Mouse (Mus musculus): ENCODE data around the gene Aldoc.

Gene Aldoc

DNA sequence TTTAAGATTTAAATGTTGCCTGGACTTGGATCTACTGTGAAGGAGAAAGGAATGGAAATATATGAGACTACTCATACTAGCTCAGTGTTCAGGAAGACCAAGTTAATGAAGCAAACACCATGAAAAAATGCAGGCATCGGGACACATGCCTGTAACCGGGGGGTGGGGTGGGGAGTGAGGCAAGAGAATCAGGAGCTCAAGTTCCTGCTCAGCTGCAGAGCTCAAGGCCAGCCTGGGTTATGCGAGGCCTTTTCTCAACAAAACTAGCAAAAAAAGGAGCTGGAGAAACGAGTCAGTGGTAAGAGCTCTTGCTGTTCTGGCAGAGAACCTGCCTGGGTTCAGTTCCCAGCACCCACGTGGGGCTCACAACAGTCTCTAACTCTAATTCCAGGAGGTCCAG, 11.2 kb downstream of the Aldoc start:
- no peak for DNase-seq

DNA sequence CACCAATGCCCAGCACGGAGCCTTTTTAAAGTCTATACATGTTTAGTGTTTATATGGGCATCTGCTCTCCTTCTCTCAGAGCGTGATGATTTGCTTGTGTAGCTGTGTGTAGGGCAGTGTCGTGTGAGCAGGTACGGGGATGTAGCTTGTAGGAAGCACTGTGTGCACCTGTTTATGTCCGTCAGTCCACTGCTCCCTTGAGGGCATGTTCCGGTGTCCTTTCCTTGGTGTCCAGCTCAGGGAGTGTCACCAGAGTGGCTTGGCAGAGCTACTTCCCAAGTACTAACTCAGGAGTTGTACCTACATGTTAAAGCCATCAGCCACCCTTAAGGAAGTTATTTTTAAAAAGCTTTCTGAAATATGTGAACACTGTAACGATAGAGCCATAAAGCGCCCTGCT, 14.3 kb downstream of the Aldoc start:
- no peak for DNase-seq

- no peak for DNase-seq
These were observed 18.9 kb downstream of the Aldoc start for GRCm38 (mm10) chr11:78341702-78342101.

DNA sequence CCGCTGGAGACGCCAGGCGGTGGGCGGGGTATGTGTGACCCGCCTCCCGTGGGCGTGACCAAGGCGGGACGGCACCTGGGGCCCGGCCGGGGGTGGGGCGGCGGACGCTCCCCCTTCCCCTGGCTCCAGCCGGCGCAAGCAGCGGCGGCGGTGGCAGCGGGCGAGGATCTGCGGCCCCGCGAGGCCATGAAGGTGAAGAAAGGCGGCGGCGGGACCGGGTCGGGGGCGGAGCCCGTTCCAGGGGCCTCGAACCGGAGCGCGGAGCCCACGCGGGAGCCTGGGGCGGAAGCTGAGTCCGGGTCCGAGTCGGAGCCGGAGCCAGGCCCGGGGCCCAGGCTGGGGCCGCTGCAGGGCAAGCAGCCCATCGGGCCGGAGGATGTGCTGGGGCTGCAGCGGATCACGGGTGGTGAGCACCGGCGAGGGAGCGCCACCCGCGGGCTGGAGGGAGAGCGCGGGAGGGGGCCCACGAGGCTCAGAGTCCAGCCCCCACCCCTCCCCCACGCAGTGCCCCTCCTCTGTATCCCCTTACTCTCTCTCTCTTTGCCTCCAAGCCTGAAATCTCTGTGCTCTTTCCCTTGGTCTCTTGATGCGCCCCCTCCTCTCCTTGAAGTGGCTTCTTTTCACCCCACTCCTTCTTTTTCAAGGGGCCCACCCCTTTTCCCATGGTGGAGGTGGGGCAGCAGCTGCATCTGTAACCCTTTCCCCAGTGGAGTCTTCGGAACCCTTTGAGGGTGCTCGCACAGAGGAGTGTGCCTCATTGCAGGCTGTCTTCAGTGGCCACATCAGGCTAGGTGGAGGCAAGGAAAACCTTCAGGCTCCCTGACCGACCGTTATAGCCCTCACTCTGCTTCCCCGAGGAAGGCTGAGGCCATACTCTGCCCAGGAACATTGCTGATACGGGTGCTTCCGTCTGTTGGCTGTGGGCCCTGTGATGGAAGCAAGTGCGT, 20.9 kb downstream of the Aldoc start, which contains the start of gene Unc119:
Gene Unc119, plus strand, starts transcription at position 102 of the 947 bp plus-strand sequence.
- peak; percentile 78 for DNase-seq

- DNase-seq, result no peak
These were observed 21.6 kb downstream of the Aldoc start for GRCm38 (mm10) chr11:78344328-78344889.

- peak; percentile 60 for DNase-seq
These were observed 22.3 kb downstream of the Aldoc start for GRCm38 (mm10) chr11:78344890-78345715.

DNA sequence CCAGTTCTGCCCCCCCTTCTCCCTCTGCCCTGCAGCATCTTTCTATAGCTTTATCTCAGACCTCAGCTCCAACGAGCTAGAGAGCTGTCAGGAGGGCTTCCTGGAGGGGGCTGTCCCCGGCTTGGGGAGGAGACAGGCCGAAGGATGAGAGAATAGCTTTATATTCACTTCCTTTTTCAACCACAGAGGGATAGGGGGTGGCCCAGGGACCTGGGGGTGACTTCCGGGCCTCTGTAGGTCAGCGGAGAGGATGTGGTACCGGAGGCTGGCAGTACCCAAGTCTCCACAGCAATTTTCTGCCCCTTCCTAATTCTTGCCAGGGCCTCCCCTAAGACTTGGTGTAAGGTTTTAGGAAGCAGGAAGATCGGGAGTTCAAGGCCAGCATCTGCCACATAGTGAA, 23.0 kb downstream of the Aldoc start:
- DNase-seq, result peak; percentile 28

GRCm38 (mm10) chr11:78346326-78347069, 23.7 kb downstream of the Aldoc start:
- DNase-seq, result no peak

DNA sequence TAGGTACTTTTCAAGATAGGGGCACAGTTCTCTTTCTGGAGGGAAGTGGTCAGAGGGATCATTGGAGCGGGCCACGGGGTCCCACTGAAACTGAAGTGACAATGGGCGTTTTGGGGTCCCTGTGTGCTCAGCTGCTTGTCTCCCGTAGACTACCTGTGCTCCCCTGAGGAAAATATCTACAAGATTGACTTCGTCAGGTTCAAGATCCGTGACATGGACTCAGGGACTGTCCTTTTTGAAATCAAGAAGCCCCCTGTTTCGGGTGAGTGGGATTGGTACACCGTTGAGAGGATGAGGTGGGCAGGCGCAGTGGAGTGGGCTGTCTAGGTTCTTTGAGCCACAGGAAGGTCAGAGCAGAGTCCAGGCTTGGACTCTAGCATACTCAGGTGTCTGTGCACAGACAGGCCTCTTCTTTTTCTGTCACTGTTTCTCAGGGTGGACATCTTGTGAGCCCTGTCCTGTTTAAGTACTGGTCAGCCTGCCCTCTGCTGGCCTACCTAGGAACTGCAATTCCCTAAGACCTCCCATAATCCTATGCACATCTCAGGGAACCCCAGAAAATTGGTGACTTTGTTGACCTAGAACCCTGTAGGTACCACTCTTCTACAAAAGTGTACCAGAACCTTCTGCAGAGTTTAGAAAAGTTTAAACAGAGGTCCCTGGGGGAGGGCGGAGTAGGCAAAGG, 24.4 kb downstream of the Aldoc start:
- peak; percentile 84 for DNase-seq

- peak; percentile 46 for DNase-seq
These were observed 25.1 kb downstream of the Aldoc start for GRCm38 (mm10) chr11:78347908-78348307.

- DNase-seq, result no peak
These were observed 25.7 kb downstream of the Aldoc start for GRCm38 (mm10) chr11:78348474-78348873.

GRCm38 (mm10) chr11:78349441-78350358, 26.9 kb downstream of the Aldoc start:
- no peak for DNase-seq

- DNase-seq, result no peak
These were observed 30.3 kb downstream of the Aldoc start for GRCm38 (mm10) chr11:78353081-78353480.

- no peak for DNase-seq
These were observed 32.1 kb downstream of the Aldoc start for GRCm38 (mm10) chr11:78354905-78355304.

DNA sequence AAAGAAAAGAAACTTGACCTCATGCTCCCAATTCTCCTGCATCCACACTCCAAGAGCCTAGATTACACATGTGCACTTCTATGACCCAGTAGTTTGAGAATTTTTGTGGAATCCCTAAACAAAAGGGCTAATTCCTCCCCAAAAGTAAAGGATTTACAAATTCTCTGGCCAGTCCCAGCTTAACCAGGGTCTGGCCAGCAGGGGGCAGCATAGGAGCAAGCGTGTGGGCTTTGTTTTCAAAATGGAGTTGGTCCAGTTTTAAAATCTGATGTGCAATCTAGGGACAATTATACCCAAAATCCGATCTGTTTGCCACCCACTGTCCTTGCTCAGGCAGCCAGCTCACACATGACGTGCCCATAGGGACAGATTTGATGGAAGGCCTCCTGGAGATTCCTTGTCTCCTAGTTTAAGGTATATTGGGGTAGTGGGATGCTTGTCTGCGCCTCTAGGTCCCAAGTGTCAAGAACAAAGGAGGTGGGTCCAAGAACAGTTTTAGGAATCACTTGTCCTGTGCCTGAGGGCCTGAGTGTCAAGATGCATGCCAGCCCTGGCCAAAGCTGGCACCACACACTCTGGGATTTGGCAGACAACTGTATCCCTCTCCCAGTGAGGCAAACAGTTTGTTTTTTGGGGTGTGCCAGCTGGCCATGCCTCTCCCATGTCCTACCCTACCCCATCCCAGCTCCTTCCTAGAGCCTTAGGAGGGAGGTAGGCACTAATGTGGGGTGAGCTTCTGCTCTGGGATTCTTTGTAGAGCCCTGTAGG, 32.9 kb downstream of the Aldoc start:
- DNase-seq, result peak; percentile 83

GRCm38 (mm10) chr11:78358330-78359007, 35.7 kb downstream of the Aldoc start:
- DNase-seq, result peak; percentile 48

GRCm38 (mm10) chr11:78360125-78360788, 37.5 kb downstream of the Aldoc start:
- peak; percentile 88 for DNase-seq

DNA sequence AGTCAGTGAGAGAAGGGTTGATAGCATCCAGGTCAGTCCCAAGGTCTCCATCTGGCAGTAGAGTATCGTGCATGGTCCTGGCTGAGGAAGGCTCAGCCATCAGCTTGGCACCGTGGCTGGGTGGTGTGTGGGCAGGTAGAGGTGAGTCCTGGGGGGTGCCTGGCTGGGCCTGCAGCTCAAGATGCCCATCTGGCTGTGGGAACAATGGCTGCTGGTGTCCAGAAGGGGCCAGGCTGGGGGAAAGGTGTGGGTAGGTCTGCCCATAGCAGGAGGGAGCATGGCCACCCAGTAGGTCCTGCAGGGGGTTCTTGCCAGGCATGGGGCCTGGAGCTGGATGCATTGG, 38.0 kb downstream of the Aldoc start:
- DNase-seq, result no peak

Data from lung, postnatal 14 days (tissue).